Mouse (Mus musculus): ENCODE measurements around the gene Gramd1c.

- TF ChIP-seq USF1 (IDR thresholded peaks at IDR 0.05; ENCODE audit: low read depth) (no peak), POLR2A (IDR thresholded peaks at IDR 0.05; ENCODE audit: insufficient read length, low read depth) (no peak), CEBPB (IDR thresholded peaks at IDR 0.05; ENCODE audit: insufficient read depth, poor library complexity, severe bottlenecking) (no peak), POLR2AphosphoS2 (IDR thresholded peaks at IDR 0.05; ENCODE audit: insufficient read length, low read depth) (no peak), TCF12 (IDR thresholded peaks at IDR 0.05; ENCODE audit: insufficient read depth, poor library complexity, severe bottlenecking) (no peak), MYOD1 (IDR thresholded peaks at IDR 0.05; ENCODE audit: control insufficient read depth in 1 of 3, insufficient read length in 2 of 3, low read depth in 2 of 3) (no peak), MAX (IDR thresholded peaks at IDR 0.05; ENCODE audit: low read depth) (no peak), MYOG (IDR thresholded peaks at IDR 0.05; ENCODE audit: control insufficient read depth in 1 of 3, insufficient read depth in 1 of 3, insufficient read length in 2 of 3, low read depth in 2 of 3) (no peak), SRF (IDR thresholded peaks at IDR 0.05; ENCODE audit: control insufficient read depth, insufficient read length, low read depth) (no peak), E2F4 (IDR thresholded peaks at IDR 0.05; ENCODE audit: insufficient read depth) (no peak), REST (IDR thresholded peaks at IDR 0.05; ENCODE audit: insufficient read depth, insufficient read length) (no peak)
These were observed 132.6 kb downstream of the Gramd1c start for GRCm38 (mm10) chr16:43930577-43930976.
